21 mouse cellular contexts compared by ENCODE assay signal in the genomic region with DNA sequence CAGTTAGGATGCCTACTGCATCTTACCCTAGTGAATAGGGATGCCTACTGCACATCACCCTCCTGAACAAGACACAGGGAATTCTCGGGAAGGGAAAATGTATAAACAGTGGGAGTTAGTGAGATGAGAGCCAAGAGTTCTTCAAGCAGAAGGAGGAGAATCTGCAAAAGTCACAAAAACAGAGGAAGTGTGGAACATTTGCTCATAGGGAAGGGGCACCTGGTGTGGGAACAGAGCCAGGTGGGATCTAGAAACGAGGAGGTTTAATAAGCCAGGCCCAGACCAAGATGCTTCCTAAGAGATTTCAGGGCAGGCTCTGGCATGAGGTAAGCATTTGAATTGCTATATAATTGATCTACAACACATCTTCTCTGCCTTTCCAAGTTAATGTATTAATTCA.
DNase-seq lines count a peak whose midpoint lies in the region; ATAC-seq lines count a peak whose summit lies in the region.
"Had no signal": no experiment of that assay in that cellular context is flagged by ENCODE, and none has a peak within 500 bp of the region (broad histone marks: within the 10 kb centered on the region; RNA-seq: fewer than 3 reads in every experiment).

No protein-coding gene starts in this region.

- H3K4me1 ChIP-seq in forebrain, embryonic 15.5 days: peaks cover 2% of the 10 kb centered on the region; the same call in 1 of the 2 replicates
- no peaks in the 10 kb centered on the region; the same call in 1 of the 2 replicates for H3K4me1 ChIP-seq in forebrain, embryonic 11.5 days (replicated peaks; ENCODE audit: control insufficient read depth, insufficient read depth, low read length)
- no peaks in the 10 kb centered on the region for H3K4me1 ChIP-seq in embryonic facial prominence, embryonic 10.5 days
- H3K4me1 ChIP-seq: embryonic facial prominence, embryonic 15.5 days; heart, embryonic 10.5 days; intestine, embryonic 15.5 days had no signal

- H3K4me2 ChIP-seq in forebrain, embryonic 15.5 days (replicated peaks): no peak overlapping the region
- H3K4me2 ChIP-seq in forebrain, embryonic 11.5 days (ENCODE audit: low read depth, low read length, severe bottlenecking): no peak overlapping the region
- H3K4me2 ChIP-seq: embryonic facial prominence, embryonic 15.5 days; intestine, embryonic 15.5 days; liver, embryonic 11.5 days; midbrain, embryonic 11.5 days had no signal

- no peaks in the 10 kb centered on the region for H3K27me3 ChIP-seq in forebrain, embryonic 15.5 days
- no peaks in the 10 kb centered on the region for H3K27me3 ChIP-seq in forebrain, embryonic 11.5 days (ENCODE audit: control insufficient read depth, insufficient read depth, low read length)
- H3K27me3 ChIP-seq in embryonic facial prominence, embryonic 10.5 days (replicated peaks; ENCODE audit: low read depth, poor library complexity, severe bottlenecking): no peaks in the 10 kb centered on the region
- H3K27me3 ChIP-seq: embryonic facial prominence, embryonic 15.5 days; intestine, embryonic 15.5 days had no signal

- H3K36me3 ChIP-seq in forebrain, embryonic 15.5 days: no peaks in the 10 kb centered on the region
- no peaks in the 10 kb centered on the region for H3K36me3 ChIP-seq in forebrain, embryonic 11.5 days (ENCODE audit: control insufficient read depth, insufficient read depth, low read length)
- no peaks in the 10 kb centered on the region for H3K36me3 ChIP-seq in embryonic facial prominence, embryonic 10.5 days (replicated peaks)
- H3K36me3 ChIP-seq: embryonic facial prominence, embryonic 15.5 days; heart, embryonic 10.5 days; hindbrain, embryonic 10.5 days; intestine, embryonic 15.5 days had no signal

- no peak for DNase-seq in forebrain, embryonic 11.5 days (ENCODE audit: low spot score)
- peak; percentile 14 for DNase-seq in right cerebral cortex, adult 18-20 months
- DNase-seq in right cerebral cortex, postnatal 36 days (ENCODE audit: low spot score in 2 of 2): no peak
- DNase-seq in layer of hippocampus, postnatal 36 days: peak; percentile 33 to 42
- no peak for DNase-seq in heart, adult 8-10 months (ENCODE audit: low spot score)
- DNase-seq in embryonic facial prominence, embryonic 10.5 days (ENCODE audit: low spot score): no peak
- DNase-seq: adrenal gland, postnatal 25 days; cerebellum, adult 11-12 months; kidney, adult 8-10 months; kidney, postnatal 10 days; liver, postnatal 0 days; thymus, postnatal 14 days had no signal

- H3K9me3 ChIP-seq in forebrain, embryonic 15.5 days: no peaks in the 10 kb centered on the region
- H3K9me3 ChIP-seq in forebrain, embryonic 11.5 days (ENCODE audit: control insufficient read depth, low read length): no peaks in the 10 kb centered on the region
- no peaks in the 10 kb centered on the region for H3K9me3 ChIP-seq in embryonic facial prominence, embryonic 10.5 days
- H3K9me3 ChIP-seq: embryonic facial prominence, embryonic 15.5 days; heart, embryonic 10.5 days; hindbrain, embryonic 10.5 days; intestine, embryonic 15.5 days had no signal

- 0 out of 2 replicates have a peak, but pooled peaks have one; percentile 48 for ATAC-seq in forebrain, embryonic 15.5 days (replicated peaks)
- no peak for ATAC-seq in forebrain, embryonic 11.5 days (replicated peaks; ENCODE audit: low FRiP score)
- ATAC-seq: hindbrain, embryonic 16.5 days; intestine, embryonic 15.5 days; liver, postnatal 0 days; lung, postnatal 0 days had no signal

- H3K9ac ChIP-seq in forebrain, embryonic 15.5 days (replicated peaks): no peak overlapping the region
- H3K9ac ChIP-seq in forebrain, embryonic 11.5 days (ENCODE audit: low read length): no peak overlapping the region
- H3K9ac ChIP-seq: embryonic facial prominence, embryonic 15.5 days; intestine, embryonic 15.5 days; liver, postnatal 0 days had no signal

- 58% methylated on average over 2 of the region's 2 CpGs for WGBS in forebrain, embryonic 15.5 days
- WGBS in forebrain, embryonic 11.5 days: 79% methylated on average over 2 of the region's 2 CpGs
- 79% methylated on average over 2 of the region's 2 CpGs for WGBS in embryonic facial prominence, embryonic 10.5 days

- H3K4me3 ChIP-seq in forebrain, embryonic 15.5 days: no peak overlapping the region
- no peak overlapping the region for H3K4me3 ChIP-seq in forebrain, embryonic 11.5 days (ENCODE audit: low read depth, low read length)
- H3K4me3 ChIP-seq in embryonic facial prominence, embryonic 10.5 days: no peak overlapping the region
- H3K4me3 ChIP-seq: embryonic facial prominence, embryonic 15.5 days; heart, embryonic 10.5 days; hindbrain, embryonic 10.5 days; intestine, embryonic 15.5 days had no signal

- H3K27ac ChIP-seq in forebrain, embryonic 15.5 days (replicated peaks): peak overlapping the region; percentile 4; the same call in 1 of the 2 replicates
- H3K27ac ChIP-seq in forebrain, embryonic 11.5 days (ENCODE audit: low read depth, low read length): no peak overlapping the region
- no peak overlapping the region for H3K27ac ChIP-seq in embryonic facial prominence, embryonic 10.5 days (replicated peaks)
- H3K27ac ChIP-seq: embryonic facial prominence, embryonic 15.5 days; heart, embryonic 10.5 days; hindbrain, embryonic 10.5 days; intestine, embryonic 15.5 days had no signal

Comparison
In these comparisons a context has a peak if more than half of its experiments do, and no peak if none do; other contexts are left out.
1. DNase-seq: peak in right cerebral cortex, adult 18-20 months (single experiment) and layer of hippocampus, postnatal 36 days (2 of 2); none in forebrain, embryonic 11.5 days (single experiment), right cerebral cortex, postnatal 36 days (0 of 2), heart, adult 8-10 months (single experiment) and embryonic facial prominence, embryonic 10.5 days (single experiment).